Mouse (Mus musculus) ES-E14 (cell line): ENCODE data around the gene Klrb1c. TPM values are rescaled to one million over a fixed set of nuclear protein-coding genes. Genes with fewer than 3 reads are reported as not detected.
A peak's percentile ranks its signal among the peaks of the same experiment; 100 is the strongest.
"Not testable (repeated sequence)": the region's sequence is repeated elsewhere in the genome, so short reads cannot be mapped to it uniquely, and the experiment has no call there.

Source experiments
- DNase-seq: peaks from one replicate; pipeline ENCODE4 v3.0.0-alpha.2; 2013; ENCODE audit warnings: low read depth, low spot score
- H3K27ac ChIP-seq: 2 replicates; pipeline ENCODE4 v1.5.1; 2012; ENCODE audit warnings: low read depth, mild to moderate bottlenecking, low read length, moderate library complexity, mixed read lengths; ENCODE audit not compliant: poor library complexity, insufficient read depth, severe bottlenecking
- H3K36me3 ChIP-seq: 2 replicates; pipeline ENCODE4 v1.6.1; 2012; ENCODE audit warnings: mild to moderate bottlenecking, low read length, moderate library complexity, mixed read lengths; ENCODE audit not compliant: control insufficient read depth, poor library complexity, insufficient read depth, severe bottlenecking
- H3K4me1 ChIP-seq, 2 experiments: fragments of 150-350 bp in 1 of 2; sonication (generic) in 1 of 2; 2 replicates each; pipeline ENCODE4 v1.6.1; 2012; ENCODE audit warnings: low read length in 2 of 2, mild to moderate bottlenecking in 1 of 2, mixed read lengths in 1 of 2; ENCODE audit not compliant: control insufficient read depth in 2 of 2, insufficient read depth in 2 of 2, poor library complexity in 1 of 2
- H3K4me3 ChIP-seq, 2 experiments: fragments of 150-350 bp in 1 of 2; sonication (generic) in 1 of 2; 2 replicates each; pipeline ENCODE4 v1.5.1; 2012; ENCODE audit warnings: low read length in 2 of 2, low read depth in 1 of 2, mild to moderate bottlenecking in 1 of 2, mixed read lengths in 1 of 2; ENCODE audit not compliant: insufficient read depth in 1 of 2, poor library complexity in 1 of 2, severe bottlenecking in 1 of 2
- H3K9ac ChIP-seq: 2 replicates; pipeline ENCODE4 v1.6.1; 2012; ENCODE audit warnings: low read depth, mild to moderate bottlenecking, low read length, mixed read lengths; ENCODE audit not compliant: poor library complexity, insufficient read depth, severe bottlenecking
- H3K9me3 ChIP-seq: fragments of 150-350 bp; sonication (generic); 2 replicates; pipeline ENCODE4 v1.6.1; 2012; ENCODE audit warnings: low read depth, mild to moderate bottlenecking, low read length; ENCODE audit not compliant: control insufficient read depth, insufficient read depth
- CHD2 ChIP-seq: IDR thresholded peaks from 2 replicates; pipeline ENCODE4 v1.6.1; 2014; ENCODE audit warnings: mild to moderate bottlenecking, low read depth, low read length, inconsistent platforms
- HCFC1 ChIP-seq: IDR thresholded peaks from 2 replicates; pipeline ENCODE4 v1.6.1; 2012; ENCODE audit warnings: low read length, inconsistent platforms, borderline replicate concordance; ENCODE audit not compliant: insufficient read depth
- MAFK ChIP-seq: IDR thresholded peaks from 2 replicates; pipeline ENCODE4 v1.6.1; 2014; ENCODE audit warnings: mild to moderate bottlenecking, low read depth, low read length, inconsistent platforms; ENCODE audit not compliant: insufficient read depth
- ZC3H11A ChIP-seq: IDR thresholded peaks from 2 replicates; pipeline ENCODE4 v1.6.1; 2012; ENCODE audit warnings: low read depth, mild to moderate bottlenecking, inconsistent platforms, low read length, borderline replicate concordance
- ZNF384 ChIP-seq: IDR thresholded peaks from 2 replicates; pipeline ENCODE4 v1.6.1; 2012; ENCODE audit warnings: low read depth, low read length, inconsistent platforms
- in situ Hi-C, 2 experiments: fragments of 600-800 bp; cut with MboI; formaldehyde crosslinking; loops; one replicate each; pipeline ENCODE4 v1.15.1; 2025; ENCODE audit warnings: low sequenced_read_pairs in 2 of 2, inconsistent platforms in 1 of 2; ENCODE audit not compliant: unreplicated experiment in 2 of 2
- total RNA-seq: library from RNA; depleted of rRNA; stranded (reverse); fragments of 300-350 nt; gene quantifications from 2 replicates; pipeline ENCODE4 v1.2.3, GENCODE M21; 2012

Klrb1c gene
- total RNA-seq, 1 experiment, result 0.13 TPM

- Histone ChIP-seq H3K27ac (peak overlapping the region; percentile 71; the same call in 1 of the 2 replicates), H3K4me3 (peak overlapping the region; percentile 93 to 95), H3K9ac (peak overlapping the region; percentile 88)
- H3K36me3 ChIP-seq, H3K9me3 ChIP-seq, H3K4me1 ChIP-seq: not testable (repeated sequence)
- in situ Hi-C loops, result loop anchor here in 1 of 2 experiments (5.0 kb wide), 1 partner anchor 37 kb away; no protein-coding TSS in a partner anchor
- peak; percentile 60 for DNase-seq
- TF ChIP-seq ZNF384 (peak; percentile 74; the same call in 1 of the 2 replicates), MAFK (peak; percentile 82)
Observed at GRCm38 (mm10) chr6:128799144-128799895, 10.3 kb upstream of the Klrb1c start.

GRCm38 (mm10) chr6:128798772-128799143, 9.7 kb upstream of the Klrb1c start:
- Histone ChIP-seq H3K4me3 (peak overlapping the region; percentile 93 to 95), H3K9ac (peak overlapping the region; percentile 88), H3K27ac (peak overlapping the region; percentile 68; the same call in 1 of the 2 replicates)
- in situ Hi-C loops, result loop anchor here in 1 of 2 experiments (5.0 kb wide), 1 partner anchor 36 kb away; no protein-coding TSS in a partner anchor
- H3K36me3 ChIP-seq, H3K9me3 ChIP-seq, H3K4me1 ChIP-seq: not testable (repeated sequence)
- TF ChIP-seq ZNF384, result 0 out of 2 replicates have a peak, but pooled peaks have one; percentile 16
- peak; percentile 38 for DNase-seq

GRCm38 (mm10) chr6:128797936-128798771, 9.1 kb upstream of the Klrb1c start:
- H3K9me3 ChIP-seq, result no peaks in the 10 kb centered on the region
- no peak for TF ChIP-seq ZNF384
- no peak for TF ChIP-seq HCFC1

GRCm38 (mm10) chr6:128797185-128797905, 8.3 kb upstream of the Klrb1c start:
- H3K27ac ChIP-seq, result no peak overlapping the region
- no peaks in the 10 kb centered on the region for H3K36me3 ChIP-seq
- no peaks in the 10 kb centered on the region for H3K9me3 ChIP-seq
- TF ChIP-seq ZC3H11A, result no peak
- no peak for TF ChIP-seq ZNF384
- TF ChIP-seq HCFC1, result no peak
- TF ChIP-seq CHD2, result no peak
- TF ChIP-seq MAFK, result no peak
- no peak overlapping the region for H3K9ac ChIP-seq
- no peak for DNase-seq
- peaks cover 1 to 8% of the 10 kb centered on the region in 2 experiments; a peak in 1 of 4 replicates for H3K4me1 ChIP-seq
- in situ Hi-C loops, result loop anchor here in 1 of 2 experiments (5.0 kb wide), 1 partner anchor 35 kb away; no protein-coding TSS in a partner anchor
- H3K4me3 ChIP-seq, result peak overlapping the region in 1 of 2 experiments; percentile 53; a peak in 2 of 4 replicates

More at GRCm38 (mm10) chr6:128797936-128798771, 9.1 kb upstream of the Klrb1c start:
- no peak overlapping the region for H3K27ac ChIP-seq
- peak overlapping the region; percentile 26 to 53 for H3K4me3 ChIP-seq
- in situ Hi-C loops, result loop anchor here in 1 of 2 experiments (5.0 kb wide), 1 partner anchor 36 kb away; no protein-coding TSS in a partner anchor
- H3K36me3 ChIP-seq, result no peaks in the 10 kb centered on the region
- peaks cover 1 to 8% of the 10 kb centered on the region in 2 experiments; a peak in 1 of 4 replicates for H3K4me1 ChIP-seq
- H3K9ac ChIP-seq, result no peak overlapping the region
- peak; percentile 19 for DNase-seq
